Mouse (Mus musculus): Measurements from ENCODE around the gene Ggnbp2.

Ggnbp2 gene

DNA sequence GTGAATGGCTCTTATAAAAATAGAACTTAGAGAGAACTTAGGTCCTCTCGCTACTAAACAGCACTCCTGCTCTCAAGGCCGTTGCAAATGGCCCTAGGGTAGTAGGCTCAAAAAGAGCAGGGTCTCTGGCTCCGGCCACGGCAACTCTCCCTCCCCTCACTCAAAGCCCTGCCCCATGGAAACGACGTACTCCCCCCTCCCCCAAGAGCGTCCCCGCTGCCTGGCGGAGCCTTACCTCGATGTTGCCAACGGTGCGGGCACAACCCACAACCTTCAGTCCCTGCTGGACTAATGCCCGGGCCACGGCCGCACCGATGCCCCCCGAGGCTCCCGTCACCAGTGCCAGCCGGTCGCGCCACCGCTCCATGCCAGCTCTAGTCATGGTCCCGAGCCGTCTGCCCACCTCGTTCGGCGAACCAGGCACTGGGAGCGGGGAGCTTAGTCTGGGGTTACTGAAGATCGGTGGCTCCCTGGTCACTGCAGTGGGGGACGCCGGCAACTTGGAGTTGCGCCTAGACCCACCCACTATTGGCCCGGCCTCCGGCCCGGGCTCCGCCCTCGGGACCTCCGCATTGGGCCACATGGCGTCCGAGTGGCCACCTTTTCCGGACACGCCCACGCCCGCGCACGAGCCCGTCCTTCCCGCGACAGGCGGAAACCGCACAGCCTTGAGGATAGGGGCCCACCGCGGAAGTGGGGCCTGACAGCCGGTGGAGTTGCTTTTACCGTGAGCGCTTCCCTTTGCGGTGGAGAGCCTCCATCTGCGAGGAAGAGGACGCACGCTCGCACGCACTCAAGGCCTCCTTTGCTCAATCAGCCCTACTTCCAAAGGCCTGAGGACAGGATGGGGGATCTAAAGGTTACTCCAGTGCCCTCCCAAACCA, 41.9 kb downstream of the Ggnbp2 start, which contains the start of gene Dhrs11:
Dhrs11 (minus strand) TSS at position 479 of the 884 bp plus-strand sequence.
- in situ Hi-C loops (cut with MboI; ENCODE audit: unreplicated experiment in 2 of 2) = loop anchor here (5.0 to 25.0 kb wide), 2 partner anchors 39 to 1516 kb away; partner anchors contain the start of gene Pex12 (in 1 of the 2)

GRCm38 (mm10) chr11:84827901-84828503, 42.6 kb downstream of the Ggnbp2 start:
- in situ Hi-C loops (cut with MboI; ENCODE audit: unreplicated experiment in 2 of 2) = loop anchor here (5.0 to 25.0 kb wide), 2 partner anchors 39 to 1516 kb away; partner anchors contain the start of gene Pex12 (in 1 of the 2)

DNA sequence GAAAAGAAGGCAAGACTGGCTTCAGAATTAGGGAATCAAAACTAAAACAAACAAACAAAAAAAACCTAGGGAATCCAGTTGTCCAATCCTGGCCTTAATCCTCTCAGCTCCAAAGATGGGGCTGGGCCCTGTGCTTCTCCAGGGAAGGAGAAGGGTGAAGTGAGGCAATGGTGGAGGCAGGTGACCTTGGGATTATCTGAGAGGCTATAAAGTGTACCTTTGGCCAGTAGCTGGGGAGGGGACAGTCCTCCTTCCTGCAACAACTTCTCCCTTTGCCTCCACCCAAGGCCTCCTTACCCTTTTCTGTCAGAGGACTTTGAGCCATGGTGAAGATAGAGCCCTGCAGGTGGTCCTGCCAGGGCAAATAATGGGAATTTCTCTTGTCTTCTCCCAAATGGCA, 43.1 kb downstream of the Ggnbp2 start:
- in situ Hi-C loops (cut with MboI; ENCODE audit: unreplicated experiment in 2 of 2) = loop anchor here (5.0 to 25.0 kb wide), 2 partner anchors 40 to 1515 kb away; partner anchors contain the start of gene Pex12 (in 1 of the 2)

DNA sequence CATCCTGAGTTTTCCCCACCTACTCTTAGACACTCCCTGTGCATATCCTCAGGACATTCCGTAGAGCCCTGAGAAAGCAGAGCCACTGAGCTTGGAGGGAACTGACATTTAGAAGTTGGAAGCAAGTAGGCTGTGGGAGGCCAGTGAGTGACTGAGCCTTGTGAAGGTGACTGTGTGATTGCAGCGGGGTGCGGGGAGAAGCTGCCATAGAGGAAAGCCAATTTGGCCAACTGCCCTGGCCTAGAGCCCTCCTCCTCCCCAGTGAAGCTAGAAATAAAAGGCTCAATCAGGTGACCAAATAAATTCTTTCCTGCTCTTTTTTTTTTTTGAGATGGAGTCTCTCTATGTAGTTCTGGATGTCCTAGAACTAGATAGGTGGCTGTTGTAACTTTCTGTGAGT, 44.4 kb downstream of the Ggnbp2 start:
- in situ Hi-C loops (cut with MboI; ENCODE audit: unreplicated experiment in 2 of 2) = loop anchor here (5.0 to 25.0 kb wide), 2 partner anchors 41 to 1514 kb away; partner anchors contain the start of gene Pex12 (in 1 of the 2)

GRCm38 (mm10) chr11:84825261-84825807, 45.3 kb downstream of the Ggnbp2 start:
- in situ Hi-C loops (cut with MboI; ENCODE audit: unreplicated experiment in 2 of 2) = loop anchor here (5.0 to 25.0 kb wide), 2 partner anchors 42 to 1513 kb away; partner anchors contain the start of gene Pex12 (in 1 of the 2)

- in situ Hi-C loops (cut with MboI; ENCODE audit: unreplicated experiment in 2 of 2) = no loop called here
Observed at GRCm38 (mm10) chr11:84823484-84823897, 47.1 kb downstream of the Ggnbp2 start.

- in situ Hi-C loops (cut with MboI; ENCODE audit: unreplicated experiment in 2 of 2) = no loop called here
Observed at GRCm38 (mm10) chr11:84822487-84822886, 48.1 kb downstream of the Ggnbp2 start.

- in situ Hi-C loops (cut with MboI; ENCODE audit: unreplicated experiment in 2 of 2) = no loop called here
Observed at GRCm38 (mm10) chr11:84821131-84821770, 49.4 kb downstream of the Ggnbp2 start.

DNA sequence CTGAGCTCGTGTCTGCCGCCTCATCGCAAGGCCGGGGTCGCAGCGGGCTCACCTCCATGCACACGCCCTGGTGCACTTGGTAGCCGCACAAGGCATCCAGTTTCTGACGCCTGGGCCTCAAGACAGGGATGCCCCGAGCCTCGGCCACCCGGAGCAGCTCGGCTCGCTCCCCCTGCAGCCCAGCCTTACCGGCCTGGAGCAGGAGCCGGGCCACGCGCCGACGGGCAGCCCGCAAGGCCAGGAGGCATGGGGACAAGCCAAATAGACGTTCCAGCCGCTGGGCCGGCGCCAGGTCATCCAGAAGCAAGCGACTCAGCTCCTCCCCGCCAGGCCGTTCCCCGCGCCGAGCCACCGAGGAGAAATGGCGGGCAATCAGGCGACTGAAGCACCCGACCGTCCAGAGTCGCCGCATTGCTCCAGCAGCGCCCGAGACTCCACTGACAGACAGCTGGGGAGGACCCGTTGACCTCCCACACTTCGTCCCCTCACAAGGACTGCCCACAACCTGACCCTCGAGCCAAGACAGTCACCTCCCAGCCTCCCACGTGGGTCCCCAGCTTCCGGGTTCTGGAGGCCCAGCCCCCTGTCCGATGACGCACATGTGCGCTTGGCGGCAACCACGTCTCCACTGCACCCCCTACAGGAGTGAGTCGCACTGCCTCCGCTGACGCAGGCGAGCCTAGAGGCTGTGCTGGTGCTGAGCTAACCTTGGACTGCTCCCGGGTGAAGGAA, 51.5 kb downstream of the Ggnbp2 start, which contains the start of gene Mrm1:
Mrm1 (minus strand) TSS at position 555 of the 732 bp plus-strand sequence.
- in situ Hi-C loops (cut with MboI; ENCODE audit: unreplicated experiment in 2 of 2) = loop anchor here (5.0 to 10.0 kb wide), 5 partner anchors 98 to 1034 kb away; partner anchors contain the start of gene Znhit3 (in 1 of the 2)

GRCm38 (mm10) chr11:84818085-84818960, 52.3 kb downstream of the Ggnbp2 start:
- in situ Hi-C loops (cut with MboI; ENCODE audit: unreplicated experiment in 2 of 2) = loop anchor here (5.0 to 10.0 kb wide), 5 partner anchors 99 to 1034 kb away; partner anchors contain the start of gene Znhit3 (in 1 of the 2)

- in situ Hi-C loops (cut with MboI; ENCODE audit: unreplicated experiment in 2 of 2) = loop anchor here (5.0 to 10.0 kb wide), 5 partner anchors 100 to 1033 kb away; partner anchors contain the start of gene Znhit3 (in 1 of the 2)
Observed at GRCm38 (mm10) chr11:84817362-84817761, 53.3 kb downstream of the Ggnbp2 start.

GRCm38 (mm10) chr11:84813724-84814510, 56.7 kb downstream of the Ggnbp2 start:
- in situ Hi-C loops (cut with MboI; ENCODE audit: unreplicated experiment in 2 of 2) = loop anchor here (10.0 kb wide), 3 partner anchors 669 to 1029 kb away; no protein-coding TSS in a partner anchor

DNA sequence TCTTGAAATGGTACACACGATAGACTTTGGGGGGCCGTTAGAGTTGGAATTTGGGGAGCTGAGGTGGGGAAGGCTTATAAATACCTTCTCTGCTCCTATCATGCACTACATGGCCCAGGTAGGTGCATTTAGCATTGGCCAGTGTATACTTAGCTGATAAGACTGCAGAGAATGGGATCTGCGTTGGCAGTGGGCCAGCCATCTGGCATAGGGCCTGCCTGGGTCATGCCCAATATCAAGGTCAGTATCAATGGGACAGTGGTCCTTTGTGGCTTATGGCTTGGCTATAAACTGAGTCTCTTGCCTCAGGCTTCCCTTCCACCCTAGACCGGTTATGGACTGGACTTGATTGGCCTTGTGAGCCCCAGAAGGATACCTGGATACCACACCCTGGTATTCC, 66.2 kb downstream of the Ggnbp2 start:
- in situ Hi-C loops (cut with MboI; ENCODE audit: unreplicated experiment in 2 of 2) = no loop called here

- in situ Hi-C loops (cut with MboI; ENCODE audit: unreplicated experiment in 2 of 2) = loop anchor here (5.0 kb wide), 3 partner anchors 365 to 535 kb away; no protein-coding TSS in a partner anchor
Observed at GRCm38 (mm10) chr11:84797627-84798353, 72.8 kb downstream of the Ggnbp2 start.

- in situ Hi-C loops (cut with MboI; ENCODE audit: unreplicated experiment in 2 of 2) = loop anchor here (5.0 kb wide), 3 partner anchors 365 to 535 kb away; no protein-coding TSS in a partner anchor
Observed at GRCm38 (mm10) chr11:84797026-84797425, 73.6 kb downstream of the Ggnbp2 start.

- in situ Hi-C loops (cut with MboI; ENCODE audit: unreplicated experiment in 2 of 2) = loop anchor here (5.0 kb wide), 3 partner anchors 362 to 532 kb away; no protein-coding TSS in a partner anchor
Observed at GRCm38 (mm10) chr11:84794496-84795113, 76.0 kb downstream of the Ggnbp2 start.

Data from v-Abl transformed pro-B cells (cell line).